Mouse (Mus musculus) left cerebral cortex, postnatal 14 days (tissue): ENCODE results near the gene Hnrnpf. TPM values are rescaled to one million over a fixed set of nuclear protein-coding genes. Genes with fewer than 3 reads are reported as not detected.

ENCODE experiments used
- DNase-seq, 2 experiments: peaks; one replicate each; pipeline ENCODE4 v3.0.0; 2021 to 2022; ENCODE audit warnings: low spot score in 2 of 2, mixed read lengths in 1 of 2
- intact Hi-C: fragments of 180-260 bp; cut with DNase I; formaldehyde crosslinking; loops from one replicate; pipeline ENCODE4 v1.15.1; 2025
- microRNA-seq, 2 experiments: library from miRNA; unstranded; fragments of <30 nt; microRNA quantifications; one replicate each; pipeline ENCODE4 v1.2.0; 2022
- total RNA-seq, 2 experiments: library from RNA; stranded (reverse); gene quantifications; 2 replicates each; pipeline ENCODE4 v1.2.3; 2021

Gene Hnrnpf
- total RNA-seq, 2 experiments from 2014 or later: 123 to 145 TPM

- DNase-seq: no peak
- intact Hi-C loops: no loop called here
Observed at GRCm38 (mm10) chr6:117952330-117952729, 52.2 kb downstream of the Hnrnpf start.

DNA sequence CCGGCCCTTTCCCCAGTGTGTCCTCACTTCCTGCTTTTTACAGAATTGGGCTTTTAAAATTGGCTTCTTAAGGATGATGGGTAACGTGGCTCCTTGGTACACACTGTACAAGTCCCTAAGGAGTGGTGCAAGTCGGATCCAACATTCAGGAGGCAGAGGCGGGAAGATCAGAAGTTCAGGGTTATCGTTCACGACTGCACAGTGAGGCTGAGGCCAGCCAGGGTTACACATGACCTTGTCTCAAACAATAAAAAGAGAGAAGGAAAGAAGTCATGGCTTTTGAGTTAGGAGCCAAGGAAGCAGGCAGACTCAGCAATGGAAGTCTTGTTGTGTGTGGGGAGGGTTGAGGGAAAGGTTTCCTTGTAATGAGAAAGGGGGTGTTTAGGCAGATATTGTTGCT, 56.0 kb downstream of the Hnrnpf start:
- intact Hi-C loops: no loop called here
- no peak for DNase-seq

DNA sequence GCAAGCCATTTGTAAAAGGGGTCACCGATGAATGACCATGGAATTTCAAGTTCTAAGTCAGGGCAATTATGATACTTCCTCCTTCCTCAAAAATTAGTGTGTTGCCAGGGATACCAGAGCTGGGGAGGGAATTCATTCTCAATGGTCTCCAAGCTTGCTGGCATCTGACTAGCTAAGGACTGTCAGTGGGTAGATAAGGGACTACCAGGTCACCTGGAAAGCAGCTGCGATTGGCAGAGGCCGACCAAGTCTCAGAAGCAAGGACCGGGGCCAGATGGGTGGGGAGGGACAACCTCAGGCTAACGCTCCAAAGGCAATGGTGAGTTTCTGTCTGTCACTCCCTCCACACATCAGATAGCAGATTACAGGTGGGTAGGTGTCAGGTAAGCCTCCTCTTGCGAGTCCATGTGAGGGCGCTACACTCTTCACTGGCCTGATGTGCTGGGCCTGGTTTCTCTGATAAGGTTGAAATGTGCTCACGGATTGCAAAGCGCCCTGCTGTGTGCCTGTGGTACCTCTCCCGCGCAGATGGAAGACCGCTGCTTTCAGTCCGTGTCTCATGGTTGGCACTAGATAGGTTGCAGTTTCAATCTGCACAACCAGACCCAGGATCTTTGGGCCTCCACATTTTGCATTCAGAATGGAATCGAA, 56.9 kb downstream of the Hnrnpf start:
- intact Hi-C loops: no loop called here
- DNase-seq: peak in 1 of 2 experiments; percentile 57

DNA sequence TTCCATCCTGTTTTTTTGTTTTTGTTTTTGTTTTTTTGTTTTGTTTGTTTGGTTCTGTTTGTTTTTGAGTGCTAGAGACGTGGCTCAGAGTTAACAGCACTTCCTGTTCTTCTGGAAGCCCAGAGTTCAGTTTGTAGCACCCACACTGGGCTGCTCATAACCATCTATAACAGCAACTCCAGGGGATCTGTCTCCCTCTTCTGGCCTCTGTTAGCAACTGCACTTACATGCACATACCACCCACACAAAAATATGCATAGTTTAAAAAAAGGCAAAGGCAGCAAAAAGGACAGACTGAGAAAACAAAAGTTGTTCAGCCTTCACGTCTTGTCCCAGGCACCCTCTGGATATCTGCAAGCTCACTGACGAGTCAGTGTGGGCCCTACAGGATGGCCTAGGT, 63.1 kb downstream of the Hnrnpf start:
- intact Hi-C loops: no loop called here
- DNase-seq: no peak

- intact Hi-C loops: no loop called here
- no peak for DNase-seq
Observed at GRCm38 (mm10) chr6:117966729-117967128, 66.6 kb downstream of the Hnrnpf start.

Small RNA genes within 50 kb of the gene (microRNA-seq; reads per million reads assigned to microRNA genes)
- 0 reads per million in 2 experiments for gene Gm25535

Other genes starting within 250 kb of the Hnrnpf start
- gene Zfp637, start 59.1 kb upstream of the Hnrnpf start, total RNA-seq: 10 to 100 TPM; 58.4 to 58.9 TPM
- 10 to 100 TPM; 40.2 to 46.0 TPM for gene Zfp239, start 38.2 kb upstream of the Hnrnpf start, total RNA-seq
- gene Fxyd4, start 37.4 kb downstream of the Hnrnpf start, total RNA-seq: not detected
- 100 to 1,000 TPM; 121 to 129 TPM for gene Rasgef1a, start 111.1 kb downstream of the Hnrnpf start, total RNA-seq
- gene Csgalnact2, start 238.8 kb downstream of the Hnrnpf start, total RNA-seq: 10 to 100 TPM; 11.5 to 12.8 TPM